Mouse (Mus musculus) testis, postnatal 10 days (tissue): ENCODE measurements around the gene Prkn.
A peak's percentile ranks its signal among the peaks of the same experiment; 100 is the strongest.

ENCODE experiments used
- DNase-seq: peaks from one replicate; pipeline ENCODE4 v3.0.0; 2021; ENCODE audit warnings: low spot score

Prkn gene

DNA sequence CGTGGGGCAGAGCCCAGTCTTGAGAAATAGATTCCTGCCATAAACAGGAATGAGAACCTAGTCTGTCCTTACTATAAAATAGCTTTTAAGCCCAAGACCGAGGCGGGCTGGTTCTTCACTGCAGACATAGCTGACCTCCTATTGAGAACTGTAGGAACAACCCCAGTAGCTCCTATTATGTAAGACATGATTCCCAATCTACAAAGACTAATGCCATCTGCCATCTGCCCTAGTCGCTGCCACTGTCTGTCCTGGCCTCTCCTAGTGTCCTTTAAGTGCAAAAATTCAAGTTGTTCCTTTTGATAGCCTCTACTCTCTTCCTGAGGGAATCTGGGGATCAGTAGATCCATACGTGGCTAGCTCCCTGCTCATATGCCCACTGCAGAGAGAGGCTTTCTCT is 1074.3 kb downstream of the Prkn start:
- DNase-seq = no peak

DNA sequence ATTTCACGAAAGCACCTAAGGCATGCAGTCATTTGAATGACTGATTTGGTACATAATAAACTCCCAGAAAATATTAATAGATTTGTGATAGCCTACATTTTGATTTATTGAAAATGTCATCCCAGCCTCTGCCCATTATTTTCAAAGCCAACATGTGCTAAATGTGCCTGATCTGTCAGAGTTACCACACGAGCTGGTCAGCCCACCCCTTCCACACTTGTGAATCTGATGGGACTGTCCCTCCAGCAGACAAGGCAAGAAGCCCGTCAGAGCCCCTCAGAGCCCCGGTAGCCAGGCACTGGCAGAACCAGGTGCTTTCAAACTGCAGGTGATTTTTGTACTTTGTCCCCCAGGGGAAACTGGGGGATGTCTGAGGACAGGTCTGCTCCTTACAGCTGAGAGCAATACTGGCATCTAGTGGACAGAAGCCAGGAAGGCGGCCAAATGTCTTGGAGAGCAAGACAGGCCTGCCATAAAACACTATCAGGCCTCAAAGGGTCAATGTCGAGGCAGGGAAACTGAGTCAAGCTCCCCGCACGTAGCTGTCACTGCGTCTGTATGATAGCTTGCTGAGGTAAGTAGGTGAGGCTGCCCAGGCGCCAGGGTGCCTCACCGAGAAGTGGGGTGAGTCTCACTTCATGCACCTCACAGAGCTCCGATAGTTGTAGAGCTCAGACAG is 1078.1 kb downstream of the Prkn start:
- no peak for DNase-seq

DNA sequence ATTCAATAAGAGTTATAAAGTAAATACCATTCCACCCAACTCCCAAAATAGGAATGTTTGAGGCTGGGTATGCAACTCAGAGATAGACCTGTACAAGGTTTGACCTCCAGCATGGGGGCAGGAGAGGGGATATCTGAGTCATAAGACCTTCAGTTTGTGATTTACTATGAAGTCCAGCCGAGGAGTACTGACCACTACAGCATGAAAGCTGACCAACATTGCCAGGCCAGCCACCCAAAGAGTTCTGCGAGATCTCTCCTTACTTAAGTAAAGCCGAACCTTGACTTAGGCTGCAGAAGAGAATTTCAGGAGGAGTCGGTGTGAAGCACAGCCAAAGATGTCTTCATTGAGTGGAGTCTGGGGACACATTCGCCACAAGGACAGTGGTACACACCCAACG is 1079.4 kb downstream of the Prkn start:
- DNase-seq = no peak

DNA sequence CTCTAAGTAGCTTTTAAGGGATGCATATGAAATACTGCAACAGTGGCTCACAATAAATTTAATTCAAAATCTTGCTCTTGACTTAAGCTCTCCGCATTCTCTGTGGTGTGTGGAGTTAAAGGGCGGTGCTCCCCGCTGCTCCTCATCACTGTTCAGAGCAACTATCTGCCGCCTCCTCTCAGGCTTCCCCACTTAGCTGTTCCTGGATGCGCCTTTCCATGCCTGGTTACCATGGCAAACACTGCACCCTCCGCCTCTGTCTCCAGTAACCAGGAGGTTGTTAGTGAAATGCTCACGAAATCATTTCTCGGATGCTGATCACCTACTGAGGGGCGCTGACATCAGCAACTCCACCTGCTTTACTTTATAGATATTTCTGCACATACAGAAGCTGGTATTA is 1080.8 kb downstream of the Prkn start:
- no peak for DNase-seq

DNA sequence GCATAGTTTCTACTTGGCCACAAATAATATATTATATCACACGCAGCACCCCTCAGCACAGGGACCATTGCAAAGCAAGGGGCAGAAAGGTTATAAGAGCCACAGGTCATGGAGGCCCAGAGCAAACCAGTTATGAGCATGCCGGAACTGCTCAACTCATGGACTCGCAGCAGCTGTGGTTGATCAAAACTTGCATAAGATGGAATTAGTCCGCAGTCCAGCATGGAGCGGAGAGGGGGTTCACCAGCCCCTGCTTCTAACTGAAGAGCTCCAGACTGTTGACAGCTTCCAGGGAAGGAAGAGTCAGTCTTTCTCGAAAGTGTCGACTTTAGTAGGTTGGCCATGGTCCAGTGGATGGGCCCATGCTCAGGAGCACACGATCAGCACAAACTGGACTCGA is 1083.8 kb downstream of the Prkn start:
- no peak for DNase-seq

DNA sequence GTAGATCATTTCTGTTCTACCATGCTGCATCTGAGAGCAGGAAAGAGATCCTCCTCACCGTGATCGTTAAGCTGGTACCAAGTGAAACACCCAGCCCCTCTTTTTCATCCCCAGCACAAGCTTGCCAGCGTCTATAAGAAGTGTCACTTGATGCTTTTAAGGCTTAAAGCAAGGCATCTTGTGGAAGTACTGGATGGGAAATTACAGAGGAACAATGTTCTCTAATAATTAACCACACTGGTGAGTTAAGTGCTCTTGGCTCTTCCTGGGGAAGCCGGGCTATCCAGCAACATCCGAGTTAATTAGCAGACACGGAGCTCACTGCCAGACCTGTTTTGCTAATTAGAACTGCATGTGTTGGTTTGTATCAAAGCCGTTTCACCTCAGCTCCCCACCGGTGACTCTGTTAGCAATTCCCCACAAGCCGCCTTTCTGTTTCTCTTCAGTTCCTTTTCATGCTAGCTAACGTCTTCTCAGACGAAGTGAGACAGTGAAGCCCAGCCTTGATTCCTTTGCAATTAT is 1086.7 kb downstream of the Prkn start:
- DNase-seq = no peak

DNA sequence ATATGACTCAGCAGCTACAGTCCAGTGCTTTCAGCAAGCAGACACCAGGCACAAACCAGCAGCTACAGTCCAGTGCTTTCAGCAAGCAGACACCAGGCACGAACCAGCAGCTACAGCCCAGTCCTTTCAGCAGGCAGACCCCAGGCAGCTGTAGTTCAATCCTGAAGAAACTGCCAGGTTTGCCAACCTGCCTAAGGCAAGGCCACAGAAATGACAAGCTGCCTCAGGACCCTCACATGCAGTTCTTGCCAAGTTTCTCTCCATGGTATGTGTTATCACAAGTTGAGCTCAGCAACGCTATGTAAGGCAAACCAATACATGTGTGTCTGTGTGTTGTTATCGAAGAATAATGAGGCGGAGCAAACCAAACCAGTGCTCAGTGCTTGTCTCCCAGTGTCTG is 1091.5 kb downstream of the Prkn start:
- DNase-seq = no peak

DNA sequence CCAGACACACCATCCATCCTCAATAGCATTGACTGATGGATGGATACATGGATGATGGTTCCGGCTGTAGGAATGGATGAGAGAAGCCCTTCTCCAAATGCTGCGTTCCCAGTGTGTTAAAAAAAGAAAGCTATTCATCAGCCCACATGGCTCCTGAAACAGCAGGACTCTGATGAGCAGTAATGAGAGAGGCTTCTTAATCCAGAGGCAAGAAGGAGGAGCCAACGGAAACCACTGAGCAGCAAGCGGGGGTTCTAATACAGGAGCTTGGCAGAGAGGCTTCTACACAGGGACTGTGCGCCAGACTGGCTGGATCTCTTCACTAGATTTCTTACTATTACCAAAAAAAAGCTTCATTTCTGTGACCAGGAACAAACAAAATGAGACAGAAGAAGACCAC is 1093.6 kb downstream of the Prkn start:
- DNase-seq = no peak

DNA sequence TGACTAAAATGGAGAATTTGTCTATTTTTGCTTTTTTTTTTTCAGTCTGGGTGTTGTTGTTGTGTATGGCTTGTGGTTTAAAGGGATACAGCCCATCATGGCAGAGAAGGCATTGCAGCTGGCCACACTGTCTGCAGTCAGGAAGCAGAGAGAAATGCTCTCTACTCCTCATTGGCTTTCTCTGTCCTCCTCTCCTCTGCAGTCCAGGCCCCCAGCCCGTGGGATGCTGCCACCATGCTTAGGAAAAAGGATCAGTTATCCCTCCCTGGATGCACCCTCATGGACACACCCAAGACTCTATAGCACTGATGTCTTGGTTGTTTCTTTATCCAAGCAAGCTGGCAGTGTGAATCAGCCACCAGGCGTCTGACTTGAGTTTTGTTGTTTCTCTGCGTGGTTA is 1107.3 kb downstream of the Prkn start:
- DNase-seq = no peak

DNA sequence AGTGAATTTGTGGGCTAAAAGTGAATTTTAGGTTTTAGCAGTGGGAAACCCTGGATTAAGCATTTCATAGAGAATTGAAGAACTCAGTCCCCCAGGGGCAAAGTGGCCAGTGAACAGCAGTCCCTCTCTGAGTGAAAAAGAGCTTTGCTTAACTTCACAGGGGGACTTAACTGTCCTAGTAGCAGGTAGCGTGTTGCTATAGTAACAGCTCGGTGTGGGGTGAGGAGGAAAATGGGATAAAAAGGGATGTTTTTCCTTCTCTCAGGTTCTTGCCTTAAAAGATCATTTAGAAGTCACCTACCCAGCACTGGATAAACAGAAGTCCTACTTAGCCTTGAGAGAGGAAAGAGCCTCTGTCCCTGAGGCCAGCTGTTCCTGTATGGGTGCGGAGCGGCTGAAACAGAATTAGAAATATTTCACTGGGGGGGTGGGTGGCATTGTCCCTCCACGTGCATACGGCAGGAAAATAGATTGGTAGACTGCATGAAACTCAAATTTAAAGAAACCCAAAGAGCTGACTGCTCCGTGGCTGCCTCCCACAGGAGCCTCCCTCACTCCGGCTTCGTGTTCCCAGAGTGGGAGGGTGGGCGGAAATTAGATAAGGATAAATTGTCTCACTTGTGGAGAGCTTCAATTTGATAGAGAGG is 1109.5 kb downstream of the Prkn start:
- no peak for DNase-seq

DNA sequence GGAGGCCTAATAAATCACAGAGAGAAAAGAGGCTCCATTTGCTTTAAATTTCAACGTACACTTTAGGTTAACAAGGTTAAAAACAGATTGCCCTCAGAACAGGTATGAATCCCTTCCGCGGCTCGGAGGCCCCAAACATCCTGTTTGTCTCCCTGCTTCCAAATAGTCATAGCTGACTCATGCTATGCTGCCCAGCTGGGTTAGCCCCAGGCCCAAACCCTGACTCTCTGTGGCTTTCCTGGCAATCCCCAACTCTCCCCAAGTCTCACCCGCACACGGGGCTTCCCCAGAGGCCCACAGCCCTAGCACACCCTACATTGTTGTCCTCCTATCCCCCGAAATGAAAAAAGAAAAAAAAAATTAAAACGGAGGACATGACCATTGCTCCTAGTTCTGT is 1110.0 kb downstream of the Prkn start:
- DNase-seq = no peak

DNA sequence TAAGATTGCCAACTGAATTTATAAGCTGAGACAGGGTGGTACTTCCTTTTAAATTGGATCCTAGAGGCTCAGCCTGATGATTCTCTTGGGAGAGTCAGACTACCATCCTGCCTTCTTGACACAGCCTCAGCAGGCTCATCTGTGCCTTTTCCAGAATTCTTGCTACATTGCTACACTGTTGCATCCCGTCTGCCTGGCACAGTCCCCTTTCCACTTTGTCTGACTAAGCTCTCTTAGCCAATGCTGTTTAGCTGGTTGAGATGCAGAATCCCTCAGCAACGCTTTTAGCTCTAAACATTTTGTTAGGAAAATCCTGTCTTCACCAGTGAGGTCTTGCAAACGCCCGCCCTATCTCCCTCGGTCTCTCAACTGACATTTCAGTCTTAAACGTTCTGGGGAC is 1115.1 kb downstream of the Prkn start:
- DNase-seq = no peak

DNA sequence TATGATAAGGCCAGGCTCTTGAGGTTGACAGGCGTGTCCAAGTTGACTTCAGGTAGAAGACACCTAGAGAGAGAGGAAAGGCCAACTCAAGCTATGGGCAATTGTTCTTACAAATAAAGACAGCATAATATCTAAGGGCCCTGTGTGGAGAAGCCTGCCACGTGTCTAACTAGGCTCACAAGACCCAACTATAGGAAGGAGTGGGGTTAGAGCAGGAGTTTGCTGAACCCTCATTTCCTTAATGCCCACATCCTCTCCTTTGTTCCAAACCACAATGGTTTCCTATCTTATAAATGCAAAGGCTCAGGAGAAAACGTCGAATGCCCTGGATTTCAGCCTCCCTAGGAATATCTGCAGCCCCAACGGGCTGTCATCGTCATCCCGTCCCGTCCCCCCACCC is 1120.3 kb downstream of the Prkn start:
- DNase-seq = no peak

DNA sequence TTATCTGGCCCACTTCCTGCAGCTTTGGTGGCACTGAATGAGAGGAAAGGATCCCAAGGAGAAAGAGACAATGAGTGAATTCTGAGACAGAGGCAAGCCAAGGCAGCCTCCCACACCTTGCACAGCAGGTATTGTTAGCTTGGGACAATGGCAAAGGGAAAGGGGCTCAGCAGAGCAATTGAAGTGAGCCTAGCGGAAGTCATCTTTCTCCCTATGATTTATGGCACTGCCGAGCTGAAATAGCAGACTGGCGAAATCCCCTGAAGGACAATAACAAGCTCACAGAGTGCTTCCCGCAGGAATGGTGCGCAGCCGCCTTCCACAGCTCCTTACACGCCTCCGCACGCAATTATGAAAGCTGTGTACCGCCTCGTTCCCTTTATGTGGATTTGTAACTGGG is 1122.6 kb downstream of the Prkn start:
- DNase-seq = no peak

DNA sequence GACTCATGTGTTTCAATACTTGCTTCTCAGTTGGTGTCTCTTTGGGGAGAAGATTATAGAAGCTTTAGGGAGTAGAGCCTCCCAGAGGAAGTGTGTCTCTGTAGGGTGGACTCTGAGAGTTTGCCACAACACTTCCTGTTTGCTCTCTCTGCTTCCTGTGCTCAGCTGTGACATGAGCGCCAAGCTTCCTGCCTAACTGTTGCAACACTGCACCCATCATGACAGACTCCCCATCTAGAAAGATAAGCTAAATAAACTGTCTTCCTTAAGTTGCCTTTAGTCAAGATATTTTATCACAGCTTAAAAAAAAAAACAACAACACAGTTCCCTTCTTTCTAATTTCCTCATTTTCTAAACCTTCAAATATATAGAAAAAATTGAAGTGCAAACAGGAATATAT is 1130.0 kb downstream of the Prkn start:
- no peak for DNase-seq

DNA sequence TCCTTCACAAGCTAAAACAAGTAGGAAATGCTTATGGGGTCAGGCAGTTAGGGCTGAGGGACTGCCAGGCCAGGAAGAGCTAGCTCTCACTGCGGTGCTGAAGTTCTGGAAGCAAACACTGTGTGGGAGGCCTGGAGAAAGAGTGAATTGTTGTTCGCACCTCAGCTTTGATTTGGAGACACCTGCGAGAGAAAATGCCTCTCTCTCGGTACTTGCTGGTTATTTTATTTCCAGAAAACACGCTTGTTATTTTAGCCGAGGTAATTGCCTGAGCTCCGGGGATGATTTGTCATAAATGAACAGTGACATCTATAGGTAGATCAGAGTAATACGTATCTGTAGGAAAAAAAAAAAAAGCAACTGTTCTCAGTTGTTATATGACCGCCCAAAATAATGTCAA is 1132.4 kb downstream of the Prkn start:
- no peak for DNase-seq

DNA sequence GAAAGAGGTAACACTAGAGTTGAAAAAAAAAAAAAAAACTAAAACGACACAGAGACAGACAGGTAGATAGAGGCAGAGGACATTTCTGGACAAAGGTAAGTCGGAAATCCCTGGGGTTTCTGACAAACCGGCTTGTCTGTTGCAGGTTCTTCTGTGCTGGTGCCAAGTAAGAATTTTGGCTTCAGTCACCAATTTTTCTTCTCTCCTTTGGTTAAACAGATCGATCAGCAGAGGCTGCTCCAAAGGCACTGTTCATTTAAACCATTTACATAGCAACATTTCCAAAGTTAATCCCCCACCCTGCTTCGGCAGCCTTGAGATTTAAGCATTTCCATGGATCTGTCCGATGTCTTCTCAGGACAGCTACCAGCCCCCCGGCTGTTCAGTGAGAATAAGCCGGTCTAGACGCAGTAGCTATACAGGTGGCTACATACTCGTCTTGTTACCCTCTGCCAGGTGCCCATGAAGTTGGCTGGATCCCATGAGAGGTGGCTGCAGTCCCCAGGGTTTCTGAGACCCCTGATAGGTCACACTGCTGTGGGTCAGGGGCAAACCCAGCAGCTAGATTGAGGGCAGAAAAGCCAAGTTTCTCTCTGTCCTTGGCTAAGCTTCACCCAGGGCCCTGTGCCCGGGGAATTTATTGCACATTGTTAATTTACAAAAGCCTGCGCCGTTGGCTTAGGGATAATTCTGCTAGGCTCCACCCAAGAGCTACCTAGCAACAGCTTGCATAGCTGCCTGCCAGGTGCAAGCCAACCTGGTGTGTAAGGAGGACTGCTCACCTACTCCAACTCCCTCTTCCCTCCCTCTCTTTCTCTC is 1133.0 kb downstream of the Prkn start:
- DNase-seq = no peak

DNA sequence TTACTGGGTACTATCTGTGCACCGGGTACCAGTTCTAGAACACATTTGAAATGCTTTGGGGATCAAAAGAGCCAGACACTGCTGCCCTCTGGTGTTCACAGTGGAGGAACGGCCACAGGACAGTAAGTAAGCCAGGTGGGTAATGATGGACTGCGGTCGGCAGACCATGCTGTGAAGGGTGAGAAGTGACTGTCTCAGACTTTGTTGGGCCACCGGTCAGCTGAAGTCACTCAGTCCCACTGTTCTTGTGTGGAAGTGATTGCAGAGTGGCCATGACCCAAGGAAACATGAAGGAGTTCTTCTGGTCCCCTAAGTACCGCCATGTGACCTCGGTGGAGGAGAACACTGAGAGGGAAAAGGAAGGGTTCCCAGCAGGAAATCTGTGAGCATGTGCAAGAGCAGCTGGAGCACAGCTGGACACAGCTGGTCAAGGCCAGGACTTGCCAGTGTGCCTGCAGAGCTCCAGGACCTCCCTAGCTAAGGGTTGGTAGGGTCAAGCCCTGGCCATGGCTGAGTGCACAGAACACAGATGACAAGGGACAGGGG is 1135.0 kb downstream of the Prkn start:
- peak; percentile 71 for DNase-seq

DNA sequence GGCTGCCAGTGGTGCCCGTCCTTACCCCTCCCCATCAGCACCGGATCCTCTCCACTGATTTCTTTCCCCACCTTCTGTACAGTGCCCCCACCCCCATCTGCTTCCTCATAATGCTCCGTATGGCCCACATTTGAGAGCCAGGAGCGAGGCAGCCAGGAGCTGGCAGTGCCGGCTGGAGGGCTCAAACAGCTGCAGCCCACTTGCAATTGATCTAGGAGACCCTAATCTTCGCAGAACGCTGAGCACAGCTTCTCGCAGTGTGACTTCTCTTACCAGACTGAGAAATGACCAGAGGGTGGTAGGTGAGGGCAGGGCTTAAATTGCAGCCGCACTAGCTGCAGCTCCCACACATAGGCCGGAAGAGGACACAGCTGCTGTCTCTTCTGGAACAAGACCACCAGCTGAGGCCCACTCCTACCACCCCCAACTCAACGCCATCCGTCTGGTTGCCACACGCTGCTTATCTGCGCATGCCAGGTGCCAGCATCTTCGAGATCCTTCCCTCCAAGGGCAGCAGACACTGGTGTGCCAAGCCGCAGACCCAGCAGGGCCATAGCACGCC is 1138.2 kb downstream of the Prkn start:
- no peak for DNase-seq

DNA sequence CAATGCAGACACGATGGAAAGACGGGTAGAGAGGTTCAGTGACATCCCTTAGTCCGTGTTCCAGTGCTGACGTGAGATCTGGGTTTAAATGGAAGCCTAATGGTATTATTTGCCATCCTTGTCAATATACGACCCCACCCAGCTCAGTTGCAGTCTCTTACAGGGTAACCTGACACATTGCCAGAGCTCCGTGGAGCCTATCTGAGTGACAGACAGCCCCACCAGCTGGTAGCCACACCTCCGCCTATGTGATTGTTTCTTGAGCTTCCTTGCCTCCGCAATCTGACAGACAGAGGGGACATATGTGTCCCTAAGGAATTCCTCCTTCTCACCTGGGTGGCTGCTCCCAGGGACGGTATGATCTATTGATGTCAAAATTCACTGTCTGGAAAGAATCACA is 1141.5 kb downstream of the Prkn start:
- peak; percentile 33 for DNase-seq

DNA sequence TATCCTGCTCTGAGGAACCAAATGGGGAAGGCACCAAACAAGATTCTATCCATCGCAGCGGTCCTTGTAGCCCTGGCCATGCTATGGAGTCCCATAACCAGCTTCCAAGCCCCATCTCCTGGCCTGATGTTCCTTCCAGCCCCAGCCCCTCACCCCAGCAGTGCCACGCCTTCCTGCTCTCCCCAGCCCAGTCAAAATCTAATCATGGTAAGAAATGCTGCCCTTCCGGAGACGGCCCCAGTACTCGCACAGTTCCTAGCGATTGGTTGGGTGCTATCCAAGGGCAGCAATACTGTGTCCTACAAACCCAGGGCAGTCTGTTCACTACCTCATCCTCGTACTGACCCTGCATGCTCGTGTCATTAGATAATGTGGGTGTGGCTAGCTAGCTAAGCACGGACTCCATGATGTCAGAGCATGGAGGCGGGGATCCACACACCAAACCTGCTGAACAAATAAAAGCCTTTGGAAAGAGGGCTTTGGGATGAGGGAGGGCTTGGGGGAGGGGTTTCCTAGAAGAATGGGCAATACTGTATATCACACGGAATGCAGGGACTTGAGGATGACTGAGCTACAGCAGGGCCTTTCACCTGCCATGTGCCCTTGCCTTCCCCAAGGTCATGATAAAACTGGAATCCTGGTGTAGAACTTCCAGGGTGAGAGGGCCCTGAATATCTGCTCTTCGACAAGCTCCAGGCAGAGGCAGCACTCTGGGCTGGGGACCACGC is 1148.1 kb downstream of the Prkn start:
- no peak for DNase-seq

DNA sequence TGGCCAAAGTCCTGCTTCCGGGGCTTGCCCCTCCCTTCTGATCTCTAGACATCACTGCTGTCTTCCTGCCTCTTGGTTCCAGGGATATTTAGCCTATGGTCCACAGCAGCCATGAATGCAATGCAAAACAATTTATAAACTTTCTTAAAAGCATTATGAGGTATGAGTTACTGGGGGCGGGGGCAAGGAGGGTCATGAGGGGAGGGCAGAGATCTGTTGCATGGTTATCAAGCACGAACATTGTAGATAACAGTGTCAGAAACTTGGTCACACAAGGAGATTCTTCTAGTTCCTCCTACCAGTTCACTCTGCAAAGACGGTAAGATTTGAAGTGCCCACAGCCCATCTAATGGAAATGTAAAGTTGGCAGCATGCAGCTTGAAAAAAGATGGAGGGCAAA is 1149.1 kb downstream of the Prkn start:
- no peak for DNase-seq
